Mouse (Mus musculus): ENCODE data around the gene Zfp286. TPM values are rescaled to one million over a fixed set of nuclear protein-coding genes. Genes with fewer than 3 reads are reported as not detected.

Gene Zfp286
- polyA plus RNA-seq, 1 experiment from 2014 or later: 29.0 TPM

GRCm38 (mm10) chr11:62742261-62742957, 46.9 kb downstream of the Zfp286 start:
- Histone ChIP-seq H3K36me3 (no peaks in the 10 kb centered on the region), H3K9ac (no peak overlapping the region), H3K4me1 (replicated peaks) (peaks cover 10% of the 10 kb centered on the region; the same call in 1 of the 2 replicates), H3K27ac (no peak overlapping the region), H3K4me2 (no peak overlapping the region), H3K9me3 (no peaks in the 10 kb centered on the region), H3K4me3 (no peak overlapping the region), H3K27me3 (0 out of 2 replicates have a peak, but pooled peaks cover 3% of the 10 kb centered on the region)
- WGBS: 79% methylated on average over 10 of the region's 10 CpGs
- ATAC-seq (ENCODE audit: low FRiP score): no peak

GRCm38 (mm10) chr11:62741186-62741585, 48.1 kb downstream of the Zfp286 start:
- no peak for ATAC-seq (ENCODE audit: low FRiP score)
- H3K4me1 ChIP-seq (replicated peaks): peaks cover 5% of the 10 kb centered on the region; the same call in 1 of the 2 replicates
- H3K27me3 ChIP-seq: no peaks in the 10 kb centered on the region
- 91% methylated on average over 2 of the region's 2 CpGs for WGBS
- H3K27ac ChIP-seq: no peak overlapping the region
- H3K4me2 ChIP-seq: no peak overlapping the region
- no peak overlapping the region for H3K9ac ChIP-seq
- H3K36me3 ChIP-seq: no peaks in the 10 kb centered on the region
- H3K9me3 ChIP-seq: no peaks in the 10 kb centered on the region
- H3K4me3 ChIP-seq: no peak overlapping the region

GRCm38 (mm10) chr11:62732665-62733064, 56.6 kb downstream of the Zfp286 start:
- H3K9ac ChIP-seq: no peak overlapping the region
- H3K4me3 ChIP-seq: no peak overlapping the region
- peaks cover 14% of the 10 kb centered on the region for H3K36me3 ChIP-seq
- H3K27me3 ChIP-seq: no peaks in the 10 kb centered on the region
- no peak overlapping the region for H3K4me2 ChIP-seq
- ATAC-seq (ENCODE audit: low FRiP score): no peak
- H3K27ac ChIP-seq: no peak overlapping the region
- peaks cover 22% of the 10 kb centered on the region for H3K4me1 ChIP-seq (replicated peaks)
- 86% methylated on average over 3 of the region's 3 CpGs for WGBS
- no peaks in the 10 kb centered on the region for H3K9me3 ChIP-seq

DNA sequence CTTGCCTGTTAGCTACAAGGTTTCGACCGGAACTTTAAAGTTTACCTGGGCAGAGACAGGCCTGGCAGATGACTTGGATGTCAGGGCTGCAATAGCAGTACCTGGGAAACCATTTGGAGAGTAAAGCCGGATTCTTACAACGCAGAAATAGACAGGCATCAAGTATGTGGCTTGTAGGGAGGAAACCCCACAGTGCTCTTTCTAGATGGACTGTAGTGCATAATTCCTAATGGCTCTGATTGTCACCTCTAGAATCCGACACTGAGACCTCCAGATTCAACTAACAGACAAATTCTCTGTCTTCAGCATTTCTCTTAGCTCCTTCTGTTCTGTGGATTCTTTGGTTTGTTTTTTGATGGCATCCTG, 57.3 kb downstream of the Zfp286 start:
- Histone ChIP-seq H3K4me2 (peak overlapping the region; percentile 73), H3K4me1 (replicated peaks) (peaks cover 22% of the 10 kb centered on the region), H3K4me3 (peak overlapping the region; percentile 81), H3K9me3 (no peaks in the 10 kb centered on the region), H3K36me3 (peaks cover 20% of the 10 kb centered on the region), H3K27ac (peak overlapping the region; percentile 97), H3K9ac (0 out of 2 replicates have a peak overlapping the region, but pooled peaks have one; percentile 92), H3K27me3 (no peaks in the 10 kb centered on the region)
- 9% methylated on average over 5 of the region's 5 CpGs for WGBS
- peak; percentile 46 for ATAC-seq (ENCODE audit: low FRiP score)

- under 1% methylated on average over 48 of the region's 48 CpGs for WGBS
- Histone ChIP-seq H3K27ac (peak within 1 kb of the TSS; percentile 97), H3K27me3 (no peaks in the 10 kb centered on the region), H3K4me2 (peak within 1 kb of the TSS; percentile 73), H3K9ac (peak within 1 kb of the TSS; percentile 92), H3K9me3 (no peaks in the 10 kb centered on the region), H3K4me3 (peak within 1 kb of the TSS; percentile 81), H3K36me3 (peaks cover 21% of the 10 kb centered on the region), H3K4me1 (replicated peaks) (peaks cover 22% of the 10 kb centered on the region)
- ATAC-seq (ENCODE audit: low FRiP score): peak; percentile 99
Observed at GRCm38 (mm10) chr11:62731311-62732021, 57.8 kb downstream of the Zfp286 start, which contains the start of gene Zfp287. Gene Zfp287, minus strand, starts transcription at chr11:62731905.

DNA sequence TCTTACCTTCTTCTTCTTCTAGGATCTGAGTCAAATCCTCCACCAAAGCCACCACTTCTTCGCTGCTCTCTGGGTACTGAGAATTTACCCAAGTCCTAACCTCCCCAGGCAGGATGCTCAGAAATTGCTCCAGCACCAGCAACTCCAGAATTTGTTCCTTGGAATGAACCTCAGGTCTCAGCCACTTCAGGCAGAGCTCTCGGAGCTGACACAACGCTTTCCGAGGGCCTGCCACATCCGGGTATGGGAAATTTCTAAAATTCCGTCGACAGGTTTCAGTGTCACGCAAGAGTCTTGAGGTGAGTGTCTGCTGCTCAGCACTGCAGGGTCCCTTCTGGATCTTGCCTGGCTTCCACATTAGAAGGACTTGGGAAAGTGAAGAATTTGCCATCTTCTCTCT, 61.0 kb downstream of the Zfp286 start:
- ATAC-seq (ENCODE audit: low FRiP score): no peak
- no peak overlapping the region for H3K27ac ChIP-seq
- 96% methylated on average over 8 of the region's 8 CpGs for WGBS
- H3K27me3 ChIP-seq: no peaks in the 10 kb centered on the region
- peaks cover 22% of the 10 kb centered on the region for H3K4me1 ChIP-seq (replicated peaks)
- no peak overlapping the region for H3K4me2 ChIP-seq
- H3K4me3 ChIP-seq: no peak overlapping the region
- no peak overlapping the region for H3K9ac ChIP-seq
- peaks cover 51% of the 10 kb centered on the region for H3K36me3 ChIP-seq
- no peaks in the 10 kb centered on the region for H3K9me3 ChIP-seq

DNA sequence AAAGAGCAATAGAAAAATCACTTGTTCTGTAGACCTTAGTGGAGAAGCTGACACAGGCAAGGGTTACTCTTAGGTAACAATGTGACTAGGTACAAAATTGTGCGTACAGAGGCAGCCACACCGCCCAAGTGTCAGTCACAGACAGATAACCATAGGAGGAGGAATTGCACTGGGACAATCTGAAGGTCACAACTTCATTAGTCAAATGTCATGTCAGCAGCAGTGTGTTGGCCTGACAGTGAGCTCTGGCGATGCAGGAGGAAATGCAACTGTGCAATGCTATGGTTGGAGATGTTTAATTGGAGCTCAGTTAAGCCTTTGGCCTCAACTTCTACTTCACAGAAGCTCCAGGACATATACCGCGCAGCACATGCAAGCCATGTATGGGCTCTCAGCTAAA, 78.6 kb downstream of the Zfp286 start:
- no peak for ATAC-seq (ENCODE audit: low FRiP score)
- no peak overlapping the region for H3K9ac ChIP-seq
- H3K27me3 ChIP-seq: no peaks in the 10 kb centered on the region
- H3K27ac ChIP-seq: no peak overlapping the region
- H3K36me3 ChIP-seq: peaks cover 76% of the 10 kb centered on the region
- no peak overlapping the region for H3K4me3 ChIP-seq
- H3K4me1 ChIP-seq (replicated peaks): no peaks in the 10 kb centered on the region
- WGBS: 82% methylated on average over 5 of the region's 5 CpGs
- no peak overlapping the region for H3K4me2 ChIP-seq
- H3K9me3 ChIP-seq: no peaks in the 10 kb centered on the region

DNA sequence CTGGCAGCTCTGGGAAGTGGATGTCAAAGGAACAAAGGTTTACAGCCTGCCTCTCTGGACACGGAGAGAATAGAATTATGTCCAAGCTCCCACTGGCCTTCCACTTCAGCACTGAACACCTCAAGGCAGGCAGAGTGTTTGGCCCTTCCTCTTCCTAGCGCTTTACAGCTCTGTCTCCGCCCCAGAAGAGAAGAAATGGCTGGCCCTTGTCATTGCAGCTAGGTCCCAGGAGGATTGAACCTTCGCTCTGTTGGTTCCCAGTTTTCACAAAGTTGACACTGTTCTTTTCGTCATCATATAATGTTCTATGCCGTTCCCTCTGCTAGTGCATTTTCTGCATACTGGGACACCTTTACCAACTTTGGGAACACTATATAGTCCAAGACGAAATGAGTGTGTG, 81.0 kb downstream of the Zfp286 start:
- H3K4me3 ChIP-seq: no peak overlapping the region
- H3K36me3 ChIP-seq: peaks cover 56% of the 10 kb centered on the region
- no peak overlapping the region for H3K27ac ChIP-seq
- H3K4me2 ChIP-seq: no peak overlapping the region
- no peaks in the 10 kb centered on the region for H3K9me3 ChIP-seq
- H3K9ac ChIP-seq: no peak overlapping the region
- no peaks in the 10 kb centered on the region for H3K27me3 ChIP-seq
- ATAC-seq (ENCODE audit: low FRiP score): no peak
- H3K4me1 ChIP-seq (replicated peaks): no peaks in the 10 kb centered on the region
- WGBS: 81% methylated on average over 7 of the region's 7 CpGs

- H3K9me3 ChIP-seq: no peaks in the 10 kb centered on the region
- H3K9ac ChIP-seq: no peak overlapping the region
- H3K4me2 ChIP-seq: no peak overlapping the region
- H3K4me1 ChIP-seq (replicated peaks): no peaks in the 10 kb centered on the region
- no peak overlapping the region for H3K4me3 ChIP-seq
- peaks cover 37% of the 10 kb centered on the region for H3K36me3 ChIP-seq
- WGBS: 94% methylated on average over 2 of the region's 2 CpGs
- no peaks in the 10 kb centered on the region for H3K27me3 ChIP-seq
- ATAC-seq (ENCODE audit: low FRiP score): no peak
- no peak overlapping the region for H3K27ac ChIP-seq
Observed at GRCm38 (mm10) chr11:62706141-62706540, 83.1 kb downstream of the Zfp286 start.

Other genes starting within 250 kb of the Zfp286 start
- 4,618 and 4,725 TPM in 2 replicates for gene Ubb, start 238.3 kb downstream of the Zfp286 start, polyA plus RNA-seq (2015; fragmentation: Nextera tagmentation; extraction: Ambion mirVana)
- gene Trpv2, start 215.0 kb downstream of the Zfp286 start, polyA plus RNA-seq (2015; fragmentation: Nextera tagmentation; extraction: Ambion mirVana): 21.5 and 21.7 TPM in 2 replicates
- gene Lrrc75a, start 140.9 kb downstream of the Zfp286 start, polyA plus RNA-seq (2015; fragmentation: Nextera tagmentation; extraction: Ambion mirVana): 10.0 and 10.4 TPM in 2 replicates
- gene Mmgt2, start 140.8 kb downstream of the Zfp286 start, polyA plus RNA-seq (2015; fragmentation: Nextera tagmentation; extraction: Ambion mirVana): 22.8 and 24.9 TPM in 2 replicates
- gene Zfp287, start 57.6 kb downstream of the Zfp286 start, polyA plus RNA-seq (2015; fragmentation: Nextera tagmentation; extraction: Ambion mirVana): 21.0 and 21.3 TPM in 2 replicates
- not detected in 2 replicates for gene Gm10428, start 36.4 kb downstream of the Zfp286 start, polyA plus RNA-seq (2015; fragmentation: Nextera tagmentation; extraction: Ambion mirVana)
- 6.8 and 7.9 TPM in 2 replicates for gene Trim16, start 30.8 kb upstream of the Zfp286 start, polyA plus RNA-seq (2015; fragmentation: Nextera tagmentation; extraction: Ambion mirVana)
- 0.34 and 0.40 TPM in 2 replicates for gene Fbxw10, start 57.6 kb upstream of the Zfp286 start, polyA plus RNA-seq (2015; fragmentation: Nextera tagmentation; extraction: Ambion mirVana)
- gene Tvp23b, start 90.0 kb upstream of the Zfp286 start, polyA plus RNA-seq (2015; fragmentation: Nextera tagmentation; extraction: Ambion mirVana): 56.7 and 58.6 TPM in 2 replicates
- gene Cdrt4, start 161.7 kb upstream of the Zfp286 start, polyA plus RNA-seq (2015; fragmentation: Nextera tagmentation; extraction: Ambion mirVana): 0.32 TPM in 1 of 2 replicates, not detected in the other